Mouse (Mus musculus): ENCODE data around the gene Ttc7b. TPM values are rescaled to one million over a fixed set of nuclear protein-coding genes. Genes with fewer than 3 reads are reported as not detected.

Ttc7b gene
- polyA plus RNA-seq (2014; fragmentation: Illumina TruSeq; extraction: RNeasy Lipid Tissue Mini Kit (QIAGEN cat#74804); ENCODE audit: low read depth, low replicate concordance), result 46.3 TPM

GRCm38 (mm10) chr12:100520794-100521186, at the start of gene Ttc7b:
Ttc7b (minus strand) TSS chr12:100520826.

Other genes starting within 250 kb of the Ttc7b start
- gene Rps6ka5, start 206.2 kb upstream of the Ttc7b start, polyA plus RNA-seq (2014; fragmentation: Illumina TruSeq; extraction: RNeasy Lipid Tissue Mini Kit (QIAGEN cat#74804); ENCODE audit: low read depth, low replicate concordance), result 3.4 TPM